Mouse (Mus musculus) forebrain, embryonic 14.5 days (tissue): ENCODE results near the gene Yipf6. TPM values are rescaled to one million over a fixed set of nuclear protein-coding genes. Genes with fewer than 3 reads are reported as not detected.

Experiments used
- polyA plus RNA-seq: library from polyadenylated mRNA; unstranded; fragments of >200 nt; fragmentation: Nextera tagmentation; extraction: Ambion mirVana; gene quantifications from 2 replicates; pipeline ENCODE4 v1.2.1, GENCODE M21; 2014

The Yipf6 gene
- polyA plus RNA-seq, 1 experiment from 2014 or later, result 13.2 TPM

Other genes starting within 250 kb of the Yipf6 start
- gene Ophn1, start 45.3 kb upstream of the Yipf6 start, polyA plus RNA-seq, result 24.5 and 36.6 TPM in 2 replicates
- 2.7 and 3.1 TPM in 2 replicates for gene Stard8, start 66.9 kb downstream of the Yipf6 start, polyA plus RNA-seq
- 44.4 and 46.5 TPM in 2 replicates for gene Efnb1, start 199.8 kb downstream of the Yipf6 start, polyA plus RNA-seq